Mouse (Mus musculus) E14TG2a.4 (cell line): ENCODE measurements around the gene Mccc2.

Experiments
- H3K27me3 ChIP-seq: 2 replicates; pipeline ENCODE4 v1.6.1; 2014; ENCODE audit warnings: low read length, control low read depth; ENCODE audit not compliant: insufficient read depth
- H3K36me3 ChIP-seq: 2 replicates; pipeline ENCODE4 v1.6.1; 2014; ENCODE audit warnings: low read length, control low read depth; ENCODE audit not compliant: insufficient read depth
- H3K4me1 ChIP-seq: replicated peaks from 2 replicates; pipeline ENCODE4 v1.6.1; 2014; ENCODE audit warnings: low read depth, low read length, control low read depth
- H3K4me3 ChIP-seq: replicated peaks from 2 replicates; pipeline ENCODE4 v1.5.1; 2014; ENCODE audit warnings: mild to moderate bottlenecking, low read length
- H3K9me3 ChIP-seq: 2 replicates; pipeline ENCODE4 v1.6.1; 2014; ENCODE audit warnings: low read length, control low read depth
- CTCF ChIP-seq: conservative IDR thresholded peaks from 2 replicates; pipeline ENCODE4 v1.5.1; 2014; ENCODE audit warnings: low read length
- NANOG ChIP-seq: IDR thresholded peaks from 2 replicates; pipeline ENCODE4 v1.6.1; 2014; ENCODE audit warnings: borderline replicate concordance, low read length, mixed read lengths
- POU5F1 ChIP-seq: IDR thresholded peaks from 2 replicates; pipeline ENCODE4 v1.6.1; 2014; ENCODE audit warnings: low read length, borderline replicate concordance

Gene Mccc2

DNA sequence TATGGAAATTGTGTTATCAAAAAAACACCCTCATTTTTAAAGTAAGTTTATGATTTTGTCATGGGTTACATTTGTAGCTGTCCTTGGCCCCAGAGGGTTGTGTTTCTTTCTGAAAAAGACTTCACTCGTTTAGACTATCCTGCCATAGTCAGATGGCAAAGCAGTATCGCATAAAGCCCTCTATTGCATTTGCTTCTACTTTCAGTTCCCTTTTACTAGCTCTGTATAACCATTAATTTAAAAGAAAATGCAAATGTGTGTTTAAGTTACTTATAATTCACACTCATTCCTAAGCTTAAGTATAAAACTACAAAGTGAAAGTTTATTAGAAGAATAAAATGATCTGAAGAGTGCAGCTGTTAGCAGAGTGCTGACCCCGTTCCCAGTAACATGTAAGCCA is 16.4 kb downstream of the Mccc2 start:
- H3K36me3 ChIP-seq = no peaks in the 10 kb centered on the region
- H3K4me3 ChIP-seq = no peak overlapping the region
- TF ChIP-seq CTCF (no peak), NANOG (no peak), POU5F1 (no peak)
- peaks cover 10% of the 10 kb centered on the region for H3K4me1 ChIP-seq
- H3K27me3 ChIP-seq = no peaks in the 10 kb centered on the region
- no peaks in the 10 kb centered on the region for H3K9me3 ChIP-seq

DNA sequence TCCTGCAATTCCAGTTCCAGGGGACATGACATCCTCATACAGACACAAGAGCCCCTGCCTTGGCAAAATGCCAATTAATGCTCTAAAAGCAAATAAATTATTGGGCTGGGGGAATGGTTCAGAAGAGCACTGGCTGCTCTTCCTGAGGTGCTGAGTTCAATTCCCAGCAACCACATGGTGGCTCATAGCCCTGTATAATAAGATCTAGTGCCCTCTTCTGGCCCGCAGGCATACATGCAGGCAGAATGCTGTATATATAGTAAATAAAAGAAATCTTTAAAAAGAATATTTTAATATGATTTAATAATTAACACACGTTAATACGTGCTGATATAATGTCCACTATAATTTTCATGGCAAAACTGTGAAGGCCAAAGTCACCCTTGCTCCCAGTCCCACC is 17.3 kb downstream of the Mccc2 start:
- no peak for TF ChIP-seq NANOG
- no peak for TF ChIP-seq POU5F1
- peak; percentile 31 for TF ChIP-seq CTCF
- no peaks in the 10 kb centered on the region for H3K27me3 ChIP-seq
- H3K4me1 ChIP-seq = peaks cover 11% of the 10 kb centered on the region
- H3K36me3 ChIP-seq = peaks cover under 1% of the 10 kb centered on the region; the same call in 1 of the 2 replicates
- H3K4me3 ChIP-seq = no peak overlapping the region
- no peaks in the 10 kb centered on the region for H3K9me3 ChIP-seq

DNA sequence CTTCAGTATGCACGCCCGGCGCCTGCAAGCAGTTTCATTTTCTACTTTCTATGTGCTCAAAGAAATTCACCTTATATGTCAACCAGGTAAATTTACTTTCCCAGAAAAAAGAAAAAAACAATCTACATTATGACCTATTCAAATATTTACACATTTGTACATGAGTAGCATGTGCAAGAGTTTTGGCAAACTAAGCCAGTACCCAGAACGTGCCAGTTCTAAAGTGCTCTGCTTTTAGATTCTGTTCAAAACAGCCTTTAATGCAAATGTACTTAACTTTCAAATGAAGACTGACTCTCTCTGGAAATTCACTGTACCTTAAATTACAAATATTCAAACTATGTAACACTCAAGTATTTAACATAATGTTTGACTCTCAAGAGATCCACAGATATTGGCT is 25.8 kb downstream of the Mccc2 start:
- Histone ChIP-seq H3K4me1 (peaks cover 4% of the 10 kb centered on the region), H3K4me3 (no peak overlapping the region), H3K27me3 (no peaks in the 10 kb centered on the region), H3K36me3 (peaks cover 28% of the 10 kb centered on the region), H3K9me3 (no peaks in the 10 kb centered on the region)
- TF ChIP-seq POU5F1 (no peak), CTCF (no peak), NANOG (no peak)

DNA sequence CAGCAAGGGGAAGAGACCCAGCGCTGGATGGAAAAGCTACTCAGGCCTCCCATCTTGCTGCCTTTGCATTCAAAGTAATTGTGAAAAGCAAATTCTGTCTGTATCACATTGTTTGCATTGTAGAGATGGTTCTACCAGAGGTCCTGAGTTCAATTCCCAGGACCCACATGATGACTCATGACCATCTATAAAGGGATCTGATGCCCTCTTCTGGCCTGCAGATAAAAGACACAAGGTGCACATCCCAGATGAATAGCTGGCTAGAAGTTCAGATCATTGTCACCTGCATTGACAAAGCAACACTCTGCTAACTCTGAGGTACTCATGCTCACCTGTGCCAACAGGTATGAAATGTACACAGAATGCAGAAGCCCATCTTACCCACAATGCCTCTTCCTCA is 32.1 kb downstream of the Mccc2 start:
- TF ChIP-seq NANOG = no peak
- no peak for TF ChIP-seq POU5F1
- no peak for TF ChIP-seq CTCF
- Histone ChIP-seq H3K36me3 (peaks cover 8% of the 10 kb centered on the region; the same call in 1 of the 2 replicates), H3K4me3 (no peak overlapping the region), H3K9me3 (no peaks in the 10 kb centered on the region), H3K4me1 (no peaks in the 10 kb centered on the region), H3K27me3 (no peaks in the 10 kb centered on the region)

DNA sequence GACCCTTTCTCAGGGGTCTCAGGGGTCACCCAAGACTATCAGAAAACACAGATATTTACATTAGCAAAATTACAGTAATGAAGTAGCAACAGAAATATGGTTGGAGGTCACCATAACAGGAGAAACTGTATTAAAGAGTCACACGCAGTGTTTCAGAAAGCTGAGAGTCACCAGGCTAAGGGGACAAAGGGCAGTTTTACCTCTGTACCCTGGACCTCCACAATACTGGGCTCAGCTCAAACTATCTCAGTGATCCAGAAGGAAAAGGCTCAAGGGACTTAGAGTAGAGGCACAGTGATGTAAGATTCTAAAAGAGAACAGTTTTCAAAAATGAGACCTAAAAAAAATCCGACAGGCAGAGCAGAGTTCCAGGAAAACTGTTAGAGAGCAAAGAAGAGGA is 36.0 kb downstream of the Mccc2 start:
- TF ChIP-seq CTCF (no peak), POU5F1 (no peak), NANOG (no peak)
- Histone ChIP-seq H3K36me3 (peaks cover 9% of the 10 kb centered on the region), H3K27me3 (no peaks in the 10 kb centered on the region), H3K4me3 (no peak overlapping the region), H3K9me3 (no peaks in the 10 kb centered on the region), H3K4me1 (no peaks in the 10 kb centered on the region)

DNA sequence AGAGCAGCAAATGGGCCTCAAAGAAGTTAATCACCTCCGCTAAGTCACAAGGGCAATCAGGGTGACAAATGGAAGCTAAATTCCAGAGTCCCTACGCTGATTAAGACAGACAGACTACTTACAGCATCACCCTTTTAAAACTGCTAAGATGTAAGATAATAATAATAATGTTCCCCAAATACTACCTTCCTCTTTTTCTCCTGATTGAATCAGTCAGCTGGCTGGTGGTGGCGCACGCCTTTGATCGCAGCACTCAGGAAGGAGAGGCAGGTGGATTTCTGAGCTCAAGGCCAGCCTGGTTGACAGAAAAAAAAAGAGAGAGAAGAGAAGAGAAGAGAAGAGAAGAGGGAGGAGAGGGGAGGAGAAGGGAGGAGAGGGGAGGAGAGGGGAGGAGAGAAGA is 45.4 kb downstream of the Mccc2 start:
- H3K9me3 ChIP-seq = no peaks in the 10 kb centered on the region

DNA sequence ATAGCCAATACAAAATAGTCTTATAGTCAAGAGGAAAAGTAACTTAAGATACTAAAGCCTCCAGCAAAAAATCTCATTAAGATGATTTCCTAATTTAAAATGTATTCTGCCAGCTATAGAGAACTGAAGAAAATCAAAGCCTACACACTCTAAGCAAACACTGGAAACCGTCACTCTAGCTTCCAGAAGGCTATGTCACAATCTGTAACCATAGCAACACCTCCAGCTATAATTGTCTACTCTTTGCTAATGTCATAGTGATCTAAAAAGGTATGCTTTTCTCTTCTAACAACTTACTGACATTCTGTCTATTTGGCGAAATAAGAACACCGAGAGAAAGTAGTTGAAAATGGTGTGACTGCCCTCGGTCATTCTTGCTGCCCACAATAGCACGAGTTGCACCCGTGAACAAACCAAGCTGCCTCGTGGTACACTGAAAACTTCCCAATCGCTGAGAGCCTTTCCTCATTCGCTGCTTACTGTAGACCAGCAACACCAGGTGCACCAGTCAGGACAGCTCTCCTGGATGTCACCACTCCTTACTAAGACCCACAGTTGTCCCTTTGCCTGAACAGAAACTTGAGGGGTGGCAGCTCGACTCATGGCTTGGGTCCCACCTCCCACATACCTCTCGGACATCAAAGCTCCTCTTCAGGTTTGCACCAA is 48.3 kb downstream of the Mccc2 start:
- no peak for TF ChIP-seq CTCF
- no peak for TF ChIP-seq NANOG
- no peak for TF ChIP-seq POU5F1
- peaks cover 33% of the 10 kb centered on the region for H3K36me3 ChIP-seq
- peaks cover 11% of the 10 kb centered on the region; the same call in 1 of the 2 replicates for H3K4me1 ChIP-seq
- no peaks in the 10 kb centered on the region for H3K9me3 ChIP-seq
- H3K4me3 ChIP-seq = no peak overlapping the region
- no peaks in the 10 kb centered on the region for H3K27me3 ChIP-seq

More for the DNA sequence above, 45.4 kb downstream of the Mccc2 start:
- Histone ChIP-seq H3K27me3 (no peaks in the 10 kb centered on the region), H3K36me3 (peaks cover 24% of the 10 kb centered on the region), H3K4me3 (no peak overlapping the region), H3K4me1 (peaks cover 11% of the 10 kb centered on the region)
- TF ChIP-seq NANOG = no peak
- no peak for TF ChIP-seq POU5F1
- TF ChIP-seq CTCF = no peak

DNA sequence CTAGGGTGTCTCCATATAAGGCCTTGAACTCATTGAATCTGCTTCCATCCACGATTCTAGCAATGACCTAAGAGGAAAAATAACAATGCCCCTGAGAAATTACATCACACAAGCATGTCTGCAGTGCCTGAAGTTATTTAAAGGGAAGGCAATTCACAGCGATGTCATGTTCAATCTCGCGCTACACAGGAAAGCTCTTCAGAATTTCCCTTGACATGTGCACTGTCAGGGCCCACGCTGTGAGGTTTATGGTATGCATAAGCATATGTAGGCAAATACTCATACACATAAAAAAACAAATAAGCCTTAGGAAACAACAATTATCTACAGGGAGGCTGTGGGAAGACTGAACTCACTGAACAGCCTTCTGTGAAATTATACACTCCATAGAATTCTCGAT is 51.6 kb downstream of the Mccc2 start:
- H3K4me3 ChIP-seq = no peak overlapping the region
- no peaks in the 10 kb centered on the region for H3K27me3 ChIP-seq
- H3K9me3 ChIP-seq = no peaks in the 10 kb centered on the region
- no peak for TF ChIP-seq CTCF
- no peak for TF ChIP-seq NANOG
- no peak for TF ChIP-seq POU5F1
- H3K36me3 ChIP-seq = peaks cover 27% of the 10 kb centered on the region
- H3K4me1 ChIP-seq = no peaks in the 10 kb centered on the region

DNA sequence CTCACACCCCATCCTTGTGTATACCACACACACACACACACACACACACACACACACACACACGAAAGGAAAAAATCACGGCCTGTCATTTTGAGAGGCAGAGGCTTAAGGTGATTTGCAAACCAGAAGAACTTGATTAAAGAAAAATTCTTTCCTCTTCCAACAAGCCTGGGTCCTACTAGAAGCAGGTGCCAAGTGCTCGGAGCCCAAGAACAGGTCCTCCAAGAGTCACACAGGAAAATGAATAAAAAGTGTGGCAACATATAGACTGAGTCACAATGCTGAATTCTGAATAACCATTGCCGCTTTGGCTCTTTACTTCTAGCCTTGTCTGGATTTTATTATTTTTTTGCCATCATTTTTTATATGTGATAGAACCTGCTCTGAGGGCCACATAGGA is 53.8 kb downstream of the Mccc2 start:
- TF ChIP-seq POU5F1 (no peak), CTCF (no peak), NANOG (no peak)
- Histone ChIP-seq H3K4me1 (no peaks in the 10 kb centered on the region), H3K27me3 (no peaks in the 10 kb centered on the region), H3K36me3 (peaks cover 31% of the 10 kb centered on the region), H3K9me3 (no peaks in the 10 kb centered on the region), H3K4me3 (no peak overlapping the region)

DNA sequence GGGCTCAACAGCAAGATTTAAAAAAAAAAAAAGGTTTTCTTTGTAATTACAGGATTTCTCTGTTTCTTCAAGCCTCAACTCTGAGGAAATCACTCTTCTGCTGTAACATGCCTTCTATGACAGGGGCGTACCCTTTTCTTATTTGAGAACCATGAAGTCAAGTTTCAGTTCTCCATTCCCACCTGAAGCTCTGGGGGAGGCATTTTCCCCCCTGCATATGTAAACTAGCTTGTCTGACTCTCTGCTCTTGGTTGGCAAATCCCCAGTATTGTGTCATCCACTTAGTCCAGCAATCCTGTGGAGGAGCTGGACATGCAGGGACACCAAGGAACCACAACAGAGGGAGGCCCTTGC is 59.9 kb downstream of the Mccc2 start:
- TF ChIP-seq NANOG (no peak), CTCF (no peak), POU5F1 (no peak)
- Histone ChIP-seq H3K9me3 (no peaks in the 10 kb centered on the region), H3K4me3 (no peak overlapping the region), H3K4me1 (no peaks in the 10 kb centered on the region), H3K36me3 (peaks cover 36% of the 10 kb centered on the region), H3K27me3 (no peaks in the 10 kb centered on the region)
